Mouse (Mus musculus): ENCODE measurements around the gene Rps18. TPM values are rescaled to one million over a fixed set of nuclear protein-coding genes. Genes with fewer than 3 reads are reported as not detected.

Gene Rps18
- total RNA-seq, 2 experiments from 2014 or later = 672 to 676 TPM

GRCm38 (mm10) chr17:33925406-33926116, 30.2 kb downstream of the Rps18 start:
- no peak for DNase-seq (ENCODE audit: low spot score in 2 of 2)

DNA sequence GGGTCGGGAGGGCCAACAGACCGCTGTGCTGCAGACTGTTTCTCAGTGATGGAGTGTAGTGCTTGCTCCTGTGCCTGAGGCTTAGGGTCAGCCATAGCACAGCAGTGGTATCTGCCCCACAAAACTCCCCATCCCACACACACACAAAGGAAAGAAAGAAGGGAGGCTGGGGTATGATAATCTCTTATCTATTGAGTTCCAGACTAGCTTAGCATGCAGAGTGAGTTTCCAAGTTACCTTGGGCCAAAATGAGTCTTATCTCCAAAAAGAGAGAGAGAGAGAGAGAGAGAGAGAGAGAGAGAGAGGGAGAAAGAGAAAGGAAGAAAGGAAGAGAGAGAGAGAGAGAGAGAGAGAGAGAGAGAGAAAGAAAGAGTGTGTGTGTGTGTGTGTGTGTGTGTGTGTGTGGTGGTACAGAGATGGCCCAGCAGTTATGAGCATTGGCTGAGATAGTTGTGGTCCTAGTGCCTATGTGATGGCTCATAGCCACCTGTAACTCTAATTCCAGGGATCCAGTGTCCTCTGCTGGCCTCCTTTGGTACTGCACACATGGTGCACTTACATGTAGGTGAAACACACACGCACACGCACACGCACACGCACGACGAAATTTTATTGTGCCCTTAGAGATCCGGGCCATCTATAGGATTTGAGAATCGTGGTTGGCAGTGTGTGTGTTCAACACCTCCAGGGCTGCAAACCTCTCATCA, 31.1 kb downstream of the Rps18 start:
- DNase-seq (ENCODE audit: low spot score in 2 of 2) = no peak

GRCm38 (mm10) chr17:33921361-33921760, 34.4 kb downstream of the Rps18 start:
- no peak for DNase-seq (ENCODE audit: low spot score in 2 of 2)

DNA sequence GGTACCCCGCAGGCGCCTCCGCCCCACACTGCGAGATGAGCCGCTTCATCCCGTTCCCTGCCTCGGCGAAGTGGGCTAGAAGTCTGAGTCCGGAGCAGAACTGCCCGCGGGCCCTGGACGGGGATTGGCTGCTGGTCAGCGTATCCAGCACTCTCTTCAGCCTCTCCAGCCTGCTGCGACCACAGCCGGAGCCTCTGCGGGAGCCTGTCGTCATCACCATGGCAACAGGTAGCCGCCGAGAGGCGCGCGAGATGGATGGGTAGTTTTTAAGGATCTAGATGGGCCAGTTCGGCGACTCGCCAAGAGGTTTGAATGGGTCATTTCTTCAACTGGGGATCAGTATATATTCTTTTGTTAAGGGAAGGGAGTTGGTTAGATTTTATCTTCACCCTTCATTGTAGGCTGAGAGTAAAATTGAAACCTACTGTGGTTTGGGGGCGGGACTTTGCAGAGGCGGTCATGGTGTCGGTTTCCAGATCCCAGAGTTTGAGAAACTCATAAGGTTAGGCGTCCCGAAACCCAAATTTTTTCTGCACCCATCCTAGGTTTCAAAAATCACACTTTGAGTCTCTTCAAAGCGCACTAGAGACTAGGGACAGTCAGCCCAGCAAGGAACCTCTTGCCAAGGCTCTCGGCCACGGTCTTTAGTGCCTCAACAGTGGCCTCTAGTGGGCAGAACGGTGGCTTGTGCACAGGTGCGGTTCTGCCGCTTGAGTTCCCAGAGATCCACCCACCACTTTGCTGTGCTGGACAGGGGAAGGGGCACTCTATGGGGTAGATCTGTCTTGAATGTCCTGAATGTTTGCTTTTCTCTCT, 35.3 kb downstream of the Rps18 start:
- DNase-seq (ENCODE audit: low spot score in 2 of 2) = peak; percentile 81 to 83

- peak; percentile 73 to 75 for DNase-seq (ENCODE audit: low spot score in 2 of 2)
These were observed 36.2 kb downstream of the Rps18 start for GRCm38 (mm10) chr17:33919351-33920281.

- peak in 1 of 2 experiments; percentile 41 for DNase-seq (ENCODE audit: low spot score in 2 of 2)
These were observed 37.3 kb downstream of the Rps18 start for GRCm38 (mm10) chr17:33918293-33919203.

GRCm38 (mm10) chr17:33917656-33918292, 38.0 kb downstream of the Rps18 start:
- peak in 1 of 2 experiments; percentile 27 for DNase-seq (ENCODE audit: low spot score in 2 of 2)

DNA sequence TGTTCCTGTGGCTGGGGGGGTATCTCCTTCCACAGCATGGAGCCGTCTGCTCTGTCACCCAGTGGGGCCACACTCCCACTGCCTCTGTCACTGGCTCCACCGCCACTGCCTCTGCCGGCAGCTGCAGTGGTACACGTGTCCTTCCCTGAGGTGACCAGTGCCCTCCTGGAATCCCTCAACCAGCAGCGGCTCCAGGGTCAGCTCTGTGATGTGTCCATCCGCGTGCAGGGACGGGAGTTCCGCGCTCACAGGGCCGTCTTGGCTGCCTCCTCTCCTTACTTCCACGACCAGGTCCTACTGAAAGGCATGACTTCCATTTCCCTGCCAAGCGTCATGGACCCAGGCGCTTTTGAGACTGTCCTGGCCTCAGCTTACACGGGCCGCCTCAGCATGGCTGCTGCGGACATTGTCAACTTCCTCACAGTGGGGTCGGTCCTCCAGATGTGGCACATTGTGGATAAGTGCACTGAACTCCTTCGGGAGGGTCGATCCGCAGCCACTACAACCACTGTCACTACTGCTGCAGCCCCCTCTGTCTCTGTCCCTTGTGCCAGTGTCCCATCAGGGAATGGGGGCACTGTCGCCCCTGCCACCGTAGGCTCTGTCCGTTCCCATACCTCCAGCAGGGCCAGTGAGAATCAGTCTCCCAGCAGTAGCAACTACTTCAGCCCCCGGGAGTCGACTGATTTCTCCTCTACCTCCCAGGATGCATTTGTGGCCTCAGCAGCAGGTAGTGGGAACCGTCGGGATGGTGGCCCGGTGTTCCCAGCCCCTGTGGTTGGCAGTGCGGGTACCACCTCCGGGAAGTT, 38.8 kb downstream of the Rps18 start:
- peak in 1 of 2 experiments; percentile 32 for DNase-seq (ENCODE audit: low spot score in 2 of 2)

DNA sequence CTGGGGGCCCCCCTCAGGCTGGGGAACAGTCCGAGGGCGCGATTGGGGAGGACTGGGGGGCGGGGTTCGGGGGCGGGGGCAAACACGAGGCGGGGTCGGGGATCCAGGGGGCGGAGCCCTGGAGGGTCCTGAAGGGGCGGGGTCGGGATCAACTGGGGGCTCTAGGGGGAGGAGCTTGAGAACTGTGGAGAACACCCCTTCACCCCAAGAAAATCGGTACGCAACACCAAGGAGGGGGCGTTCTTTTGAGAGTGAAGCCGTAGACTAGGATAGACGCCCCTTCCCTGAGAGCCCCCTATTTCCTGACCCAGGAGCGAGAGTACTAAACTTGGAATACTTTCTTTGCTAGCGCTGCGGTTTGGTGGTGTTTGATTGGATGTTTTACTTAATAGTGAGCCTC, 39.5 kb downstream of the Rps18 start:
- DNase-seq (ENCODE audit: low spot score in 2 of 2) = no peak

GRCm38 (mm10) chr17:33915671-33916250, 40.0 kb downstream of the Rps18 start, which contains the start of the genes Tapbp and Zbtb22:
Gene Tapbp (plus strand): TSS chr17:33915899.
Gene Zbtb22 (plus strand): TSS chr17:33915904.
- DNase-seq (ENCODE audit: low spot score in 2 of 2) = peak; percentile 87 to 89

DNA sequence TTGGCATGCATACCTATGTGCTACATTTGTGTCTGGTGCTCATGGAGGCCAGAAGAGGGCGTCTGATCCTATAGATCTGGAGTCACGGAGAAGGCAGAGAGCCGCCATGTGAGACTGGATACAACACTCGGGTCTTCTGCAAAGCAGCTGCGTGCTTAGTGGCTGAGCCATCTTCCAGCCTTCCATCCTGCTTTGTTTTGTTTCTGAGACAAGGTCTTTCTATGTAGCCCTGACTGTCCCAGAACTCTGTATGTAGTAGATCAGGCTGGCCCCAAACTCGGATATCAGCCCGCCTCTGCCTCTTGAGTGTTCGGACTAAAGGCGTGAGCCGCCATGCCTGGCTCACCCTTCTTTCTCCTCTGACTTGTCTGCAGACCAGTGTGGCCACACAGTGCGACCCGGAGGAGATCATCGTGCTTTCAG, 40.8 kb downstream of the Rps18 start:
- peak in 1 of 2 experiments; percentile 29 for DNase-seq (ENCODE audit: low spot score in 2 of 2)

DNA sequence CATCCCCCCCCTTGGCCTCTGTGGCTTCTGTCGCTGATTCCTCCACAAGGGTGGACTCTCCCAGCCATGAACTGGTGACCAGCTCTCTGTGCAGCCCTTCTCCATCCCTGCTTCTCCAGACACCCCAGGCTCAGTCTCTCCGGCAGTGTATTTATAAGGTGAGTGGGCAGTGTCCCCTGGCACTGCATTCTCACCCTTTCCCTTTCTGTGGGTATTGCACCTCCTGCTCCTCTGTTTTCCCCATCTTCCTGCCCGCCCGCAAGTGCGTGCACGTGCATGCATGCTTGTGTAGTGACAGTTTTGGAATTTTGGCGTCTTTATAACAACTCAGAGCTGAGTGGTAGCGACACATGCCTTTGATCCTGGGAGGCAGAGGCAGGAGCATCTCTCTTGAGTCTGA, 41.9 kb downstream of the Rps18 start:
- DNase-seq (ENCODE audit: low spot score in 2 of 2) = peak in 1 of 2 experiments; percentile 23

DNA sequence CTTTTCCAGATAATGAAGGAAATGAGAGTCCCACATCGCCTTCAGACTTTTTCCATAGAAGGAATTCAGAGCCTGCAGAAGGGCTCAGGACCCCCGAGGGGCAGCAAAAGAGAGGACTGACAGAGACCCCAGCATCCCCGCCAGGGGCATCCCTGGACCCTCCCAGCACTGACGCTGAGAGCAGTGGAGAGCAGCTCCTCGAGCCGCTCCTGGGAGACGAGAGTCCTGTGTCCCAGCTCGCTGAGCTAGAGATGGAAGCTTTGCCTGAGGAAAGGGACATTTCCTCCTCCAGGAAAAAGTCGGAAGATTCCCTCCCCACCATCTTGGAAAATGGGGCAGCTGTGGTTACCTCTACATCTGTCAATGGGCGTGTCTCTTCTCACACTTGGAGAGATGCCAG, 42.5 kb downstream of the Rps18 start:
- no peak for DNase-seq (ENCODE audit: low spot score in 2 of 2)

DNA sequence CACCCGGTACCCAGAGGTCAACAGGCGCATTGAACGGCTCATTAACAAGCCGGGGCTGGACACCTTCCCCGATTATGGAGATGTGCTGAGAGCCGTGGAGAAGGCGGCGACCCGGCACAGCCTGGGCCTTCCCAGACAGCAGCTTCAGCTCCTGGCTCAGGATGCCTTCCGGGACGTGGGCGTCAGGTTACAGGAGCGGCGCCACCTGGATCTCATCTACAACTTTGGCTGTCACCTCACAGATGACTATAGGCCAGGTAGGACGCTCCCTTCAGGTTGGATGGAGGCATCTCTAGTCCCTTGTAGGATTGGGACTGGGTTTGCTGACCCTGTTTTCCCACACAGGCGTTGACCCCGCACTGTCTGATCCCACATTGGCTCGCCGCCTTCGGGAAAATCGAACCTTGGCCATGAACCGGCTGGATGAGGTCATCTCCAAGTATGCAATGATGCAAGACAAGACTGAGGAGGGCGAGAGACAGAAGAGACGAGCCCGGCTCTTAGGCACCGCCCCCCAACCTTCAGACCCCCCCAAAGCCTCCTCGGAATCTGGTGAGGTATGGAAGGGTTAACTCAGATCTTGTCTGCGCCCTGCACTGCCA, 43.9 kb downstream of the Rps18 start:
- no peak for DNase-seq (ENCODE audit: low spot score in 2 of 2)

DNA sequence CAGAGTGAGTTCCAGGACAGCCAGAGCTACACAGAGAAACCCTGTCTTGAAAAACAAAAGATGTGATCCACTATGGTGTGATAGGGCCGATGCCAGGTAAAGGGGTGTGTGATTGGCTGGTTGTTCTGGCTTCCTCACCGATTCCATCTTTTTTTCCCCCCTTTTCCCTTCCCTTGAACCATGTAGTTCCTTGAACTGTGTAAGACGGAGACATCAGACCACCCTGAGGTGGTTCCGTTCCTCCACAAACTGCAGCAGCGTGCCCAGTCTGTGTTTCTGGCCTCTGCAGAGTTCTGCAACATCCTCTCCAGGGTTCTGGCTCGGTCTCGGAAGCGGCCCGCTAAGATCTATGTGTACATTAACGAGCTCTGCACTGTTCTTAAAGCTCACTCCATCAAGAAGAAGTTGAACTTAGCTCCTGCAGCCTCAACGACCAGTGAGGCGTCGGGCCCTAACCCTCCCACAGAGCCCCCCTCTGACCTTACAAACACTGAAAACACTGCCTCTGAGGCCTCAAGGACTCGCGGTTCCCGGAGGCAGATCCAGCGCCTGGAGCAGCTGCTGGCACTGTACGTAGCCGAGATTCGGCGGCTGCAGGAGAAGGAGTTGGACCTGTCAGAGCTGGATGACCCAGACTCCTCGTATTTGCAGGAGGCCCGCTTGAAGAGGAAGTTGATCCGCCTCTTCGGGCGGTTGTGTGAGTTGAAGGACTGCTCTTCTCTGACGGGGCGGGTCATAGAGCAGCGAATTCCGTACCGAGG, 44.6 kb downstream of the Rps18 start:
- DNase-seq (ENCODE audit: low spot score in 2 of 2) = no peak

- no peak for DNase-seq (ENCODE audit: low spot score in 2 of 2)
These were observed 45.3 kb downstream of the Rps18 start for GRCm38 (mm10) chr17:33910346-33911051.

Data from adrenal gland, adult 18-20 months (tissue).